Mouse (Mus musculus): ENCODE data around the gene Crtac1.

Gene Crtac1

DNA sequence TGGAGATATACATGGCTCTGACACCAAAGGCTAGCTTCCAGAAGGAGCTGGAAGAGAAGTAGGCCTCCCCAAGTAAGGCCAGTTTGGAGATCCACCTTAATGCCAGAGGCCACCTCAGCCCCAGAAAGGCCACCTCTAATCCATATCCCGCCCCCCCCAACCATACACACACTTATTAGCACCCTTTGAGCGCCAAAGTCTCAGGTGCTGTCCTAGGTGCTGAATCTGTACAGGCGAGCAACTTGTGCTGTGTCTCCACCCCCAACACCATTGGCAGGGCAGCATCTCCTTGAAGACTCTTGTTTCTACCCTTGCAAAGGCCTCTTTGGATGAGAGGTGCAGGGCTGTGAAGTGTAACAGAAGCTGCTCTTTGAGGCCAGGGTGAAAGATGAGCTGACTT lies 6.4 kb downstream of the Crtac1 start:
- in situ Hi-C loops (cut with MboI) = no loop called here

DNA sequence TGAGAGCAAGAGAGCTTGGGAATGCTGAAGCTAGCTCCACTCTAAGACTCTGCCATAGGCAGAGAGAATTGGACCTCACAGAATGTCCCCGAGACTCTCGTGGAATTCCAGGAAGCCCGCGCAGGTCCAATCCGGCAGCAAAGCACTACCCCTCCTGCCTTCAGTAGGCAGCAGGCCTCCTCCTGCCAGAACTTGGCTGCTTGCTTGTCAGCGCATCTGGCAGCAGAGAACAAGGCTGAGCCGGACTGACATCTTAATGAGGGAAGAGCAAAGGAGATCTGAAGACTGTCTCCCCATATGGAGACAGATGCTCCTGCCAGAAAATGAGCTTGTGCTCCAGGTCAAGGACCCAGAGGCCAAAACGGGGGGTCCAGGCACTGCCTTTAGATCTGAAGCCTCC lies 16.5 kb downstream of the Crtac1 start:
- in situ Hi-C loops (cut with MboI) = no loop called here

DNA sequence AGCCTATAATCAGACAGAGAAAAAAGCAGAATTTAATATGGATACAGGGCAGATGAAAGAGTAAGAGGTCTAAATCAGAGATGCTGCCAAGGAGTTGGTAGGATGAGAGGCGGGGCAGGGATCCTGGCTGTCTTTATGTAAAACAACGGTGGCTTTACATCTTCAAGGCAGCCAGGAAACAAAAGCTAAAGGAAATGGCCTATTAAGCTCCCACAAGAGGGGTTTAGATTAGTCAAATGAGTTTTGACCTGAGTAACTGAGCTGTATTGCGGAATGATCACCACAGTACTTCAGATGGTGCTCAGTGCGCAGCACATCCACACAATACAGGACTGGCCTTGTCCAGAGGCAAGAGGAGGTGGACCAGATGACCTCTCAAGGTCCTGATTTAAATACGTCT lies 21.7 kb downstream of the Crtac1 start:
- in situ Hi-C loops (cut with MboI) = no loop called here

DNA sequence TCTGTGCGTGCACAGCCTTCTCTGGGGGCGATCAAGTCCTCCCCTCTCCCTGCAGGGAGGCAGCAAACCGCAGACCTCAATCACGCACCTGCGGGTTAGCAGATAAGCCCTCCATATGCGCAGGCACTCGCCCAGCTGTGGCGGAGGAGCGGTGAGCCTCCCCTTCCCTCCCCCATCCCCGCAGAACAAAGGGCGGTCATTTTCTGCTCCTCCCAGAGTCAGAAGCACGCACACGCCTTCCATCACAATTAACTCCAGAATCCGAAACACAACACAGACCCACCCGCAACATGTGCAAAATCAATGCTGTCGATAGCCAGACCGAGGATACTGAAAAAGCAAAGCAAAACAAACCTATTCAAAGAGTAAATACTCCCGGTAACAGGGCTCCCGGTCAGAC lies 22.4 kb downstream of the Crtac1 start:
- in situ Hi-C loops (cut with MboI) = no loop called here

DNA sequence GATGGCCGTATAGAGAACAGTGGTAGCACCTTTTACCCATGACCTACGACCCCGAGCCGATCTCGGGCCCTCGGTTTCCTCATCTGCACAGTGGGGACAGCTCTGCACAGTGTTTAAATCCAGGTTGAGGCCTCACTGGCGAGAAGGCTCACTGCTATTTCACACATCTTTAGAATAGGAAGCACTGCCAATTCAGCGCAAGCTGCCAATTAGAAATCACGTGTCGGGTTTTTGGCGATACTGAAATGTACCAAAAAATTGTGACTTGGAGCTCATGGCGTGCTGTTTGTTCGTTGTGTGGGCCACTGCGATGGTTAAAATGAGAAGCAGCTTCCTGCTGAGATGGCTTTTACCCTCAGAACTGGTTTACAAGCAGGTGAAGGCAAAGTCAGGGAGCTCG lies 27.2 kb downstream of the Crtac1 start:
- in situ Hi-C loops (cut with MboI) = no loop called here

DNA sequence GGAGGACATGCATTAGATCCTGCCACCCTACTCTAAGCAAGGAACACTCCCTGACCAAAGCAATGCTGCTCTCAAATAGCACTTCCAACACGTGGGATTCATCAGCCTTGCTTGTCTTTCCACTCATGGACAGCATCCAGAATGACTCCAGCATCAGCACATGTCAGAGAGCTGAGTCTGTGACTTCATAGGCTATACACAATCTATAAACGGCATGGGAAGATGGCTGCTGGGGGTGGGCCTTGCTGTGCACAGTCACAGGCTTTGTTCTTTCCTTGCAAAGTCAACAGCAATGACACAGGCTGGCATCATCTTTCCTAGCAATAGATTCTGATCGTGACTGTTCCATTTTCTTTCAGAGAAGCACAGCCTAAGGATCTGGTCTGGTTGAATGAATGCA lies 31.6 kb downstream of the Crtac1 start:
- in situ Hi-C loops (cut with MboI) = no loop called here

DNA sequence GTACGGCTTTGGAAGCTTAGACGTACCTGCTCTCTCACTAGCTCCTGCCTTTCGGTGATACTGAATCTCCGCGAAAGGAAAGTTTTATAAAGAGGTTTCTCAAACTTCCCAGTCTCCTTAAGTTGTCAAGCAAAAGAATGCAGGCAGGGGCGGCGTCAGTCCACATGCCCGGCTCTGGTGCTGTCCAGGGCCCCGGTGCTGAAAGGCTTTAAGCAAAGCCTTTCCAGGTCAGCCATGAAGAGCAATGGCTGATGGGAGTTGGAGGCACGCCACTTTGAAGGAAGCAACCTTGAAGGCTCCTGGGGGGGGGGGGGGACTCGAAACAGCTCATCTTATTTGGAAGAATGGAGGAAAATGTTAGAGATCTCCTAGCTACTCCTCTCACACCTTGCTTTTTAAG lies 34.3 kb downstream of the Crtac1 start:
- in situ Hi-C loops (cut with MboI) = no loop called here

DNA sequence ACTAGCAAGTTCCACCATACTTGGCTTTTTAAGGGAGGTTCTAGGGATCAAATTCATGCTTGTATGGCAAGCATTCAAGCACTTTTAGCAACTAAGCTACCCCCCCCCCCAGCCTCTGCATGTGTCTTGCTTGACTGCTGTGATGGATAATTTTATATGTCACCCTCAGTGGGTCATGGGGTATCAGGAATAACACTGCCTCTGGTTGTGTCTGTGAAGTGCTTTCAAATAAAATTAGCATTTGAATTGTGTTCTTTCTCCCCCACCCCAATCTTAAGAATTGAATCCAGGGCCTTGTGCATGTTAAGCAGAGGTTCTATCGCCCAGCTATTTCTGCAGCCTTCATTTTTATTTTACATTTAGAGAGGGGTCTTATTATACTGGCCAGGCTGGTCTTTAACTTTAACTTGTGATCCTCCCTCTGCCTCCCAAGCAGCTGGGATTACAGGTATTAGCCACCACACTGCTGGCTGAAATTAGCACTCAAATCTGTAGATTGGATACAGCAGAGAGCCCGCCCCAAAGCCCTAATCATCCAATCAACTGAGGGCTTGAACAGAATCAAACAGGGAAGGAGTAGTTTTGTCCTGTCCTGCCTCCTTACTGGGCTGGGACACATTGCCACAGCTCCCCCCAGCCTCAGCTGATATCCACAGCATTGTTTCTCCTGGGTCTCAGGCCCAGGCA lies 36.6 kb downstream of the Crtac1 start:
- in situ Hi-C loops (cut with MboI) = no loop called here

DNA sequence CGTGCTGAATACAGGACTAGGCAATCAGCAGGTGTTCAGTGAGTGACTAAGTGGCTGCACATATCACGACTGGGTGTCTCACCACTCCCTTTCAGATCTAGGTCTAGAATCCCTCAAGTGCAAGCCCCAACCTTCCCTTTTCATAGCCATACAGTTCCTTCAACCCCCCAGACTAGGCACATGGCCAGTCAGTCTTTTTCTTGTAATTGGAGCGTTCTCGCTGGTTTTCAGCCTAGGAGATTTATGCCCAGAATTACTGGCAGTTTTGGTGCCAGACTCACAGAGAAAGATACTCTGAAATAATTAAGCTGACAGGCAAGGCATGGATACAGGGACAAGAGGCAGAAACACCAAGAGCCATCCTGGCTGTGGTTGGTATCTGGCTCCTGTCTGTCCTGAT lies 37.7 kb downstream of the Crtac1 start:
- in situ Hi-C loops (cut with MboI) = no loop called here

DNA sequence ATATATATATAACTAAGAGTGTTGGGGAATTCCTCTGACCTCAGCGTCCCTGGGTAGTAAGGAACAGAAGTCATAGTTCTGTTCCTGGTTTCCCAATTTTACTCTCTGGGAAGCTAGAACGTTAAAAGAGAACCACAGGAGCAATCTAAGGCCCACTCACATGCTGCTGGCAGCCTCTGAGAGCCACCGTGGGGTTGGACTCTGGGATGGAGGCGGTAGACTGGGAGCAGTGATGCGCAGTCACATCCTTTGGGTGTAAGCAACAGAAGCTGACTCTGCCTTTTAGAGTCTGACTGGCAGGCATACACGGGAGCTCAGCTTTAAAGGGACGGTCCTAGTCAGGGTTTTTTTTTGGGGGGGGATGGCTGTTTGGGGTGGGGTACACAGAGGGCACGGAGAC lies 39.5 kb downstream of the Crtac1 start:
- in situ Hi-C loops (cut with MboI) = no loop called here

DNA sequence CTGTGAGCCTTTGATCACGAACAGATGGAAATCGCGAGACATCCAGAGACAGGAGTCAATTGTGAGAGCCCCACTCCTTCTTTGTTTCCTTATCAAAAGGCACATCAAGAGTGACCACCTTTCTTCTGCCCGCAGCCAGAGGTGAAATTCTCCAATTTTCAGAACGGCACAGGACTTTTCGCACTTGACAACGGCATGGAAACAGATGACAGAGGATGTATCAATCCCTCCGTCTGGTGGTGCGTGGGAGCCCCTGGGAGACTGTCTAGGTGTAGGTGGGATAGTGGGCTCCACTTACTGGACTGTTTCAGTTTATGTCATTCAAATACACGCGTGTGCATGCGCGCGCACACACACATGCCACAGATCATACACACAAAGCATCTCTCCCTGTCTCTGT lies 42.0 kb downstream of the Crtac1 start:
- in situ Hi-C loops (cut with MboI) = no loop called here

DNA sequence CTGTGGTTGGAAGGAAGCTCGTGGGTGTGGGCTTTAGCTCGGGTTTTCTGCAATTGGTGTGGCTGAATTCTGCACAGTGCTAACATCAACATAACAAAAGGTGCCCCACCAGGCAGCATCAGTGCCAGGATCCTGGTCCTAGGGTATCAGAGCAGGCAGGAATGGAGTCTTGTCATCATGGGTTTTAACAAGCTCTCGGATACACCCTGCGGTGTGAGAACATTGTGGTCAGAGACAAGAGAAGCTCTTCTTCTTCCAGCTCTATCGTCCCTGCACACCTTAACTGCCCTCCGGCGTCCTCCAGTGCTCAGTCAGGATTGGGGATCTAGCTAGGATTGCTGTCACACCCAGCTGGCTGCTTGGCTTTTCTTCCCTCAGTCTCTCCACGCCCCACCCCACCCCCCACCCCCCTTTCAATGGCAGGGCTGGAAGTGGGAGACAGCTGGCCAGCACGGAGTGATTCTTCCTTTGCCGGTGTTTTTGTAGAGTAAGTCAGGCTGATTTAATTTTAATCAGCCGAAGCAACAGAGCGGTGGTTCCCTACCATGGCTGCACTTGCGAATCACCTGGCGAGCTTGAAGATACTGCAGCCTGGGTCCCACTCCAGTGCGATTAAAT lies 46.5 kb downstream of the Crtac1 start:
- in situ Hi-C loops (cut with MboI) = no loop called here

DNA sequence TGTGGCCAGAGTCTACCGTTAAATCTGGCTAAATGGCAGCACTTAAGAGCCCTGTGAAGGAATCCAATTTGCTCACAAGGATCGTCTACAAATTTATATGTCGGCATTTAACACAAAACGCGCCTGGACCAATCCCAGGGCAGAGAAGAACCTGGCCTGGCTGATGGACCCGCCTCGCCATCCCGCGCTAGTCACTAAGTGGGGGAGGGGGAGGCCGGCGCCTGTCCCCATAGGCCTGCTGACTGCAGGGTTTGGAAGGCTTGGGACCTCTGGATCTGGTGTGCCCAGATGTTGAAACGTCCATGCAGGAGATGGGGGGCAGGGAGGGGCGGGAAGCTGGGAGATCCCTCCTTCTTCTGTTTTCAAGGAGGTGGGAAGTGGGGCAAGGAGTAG lies 50.6 kb downstream of the Crtac1 start:
- in situ Hi-C loops (cut with MboI) = no loop called here

DNA sequence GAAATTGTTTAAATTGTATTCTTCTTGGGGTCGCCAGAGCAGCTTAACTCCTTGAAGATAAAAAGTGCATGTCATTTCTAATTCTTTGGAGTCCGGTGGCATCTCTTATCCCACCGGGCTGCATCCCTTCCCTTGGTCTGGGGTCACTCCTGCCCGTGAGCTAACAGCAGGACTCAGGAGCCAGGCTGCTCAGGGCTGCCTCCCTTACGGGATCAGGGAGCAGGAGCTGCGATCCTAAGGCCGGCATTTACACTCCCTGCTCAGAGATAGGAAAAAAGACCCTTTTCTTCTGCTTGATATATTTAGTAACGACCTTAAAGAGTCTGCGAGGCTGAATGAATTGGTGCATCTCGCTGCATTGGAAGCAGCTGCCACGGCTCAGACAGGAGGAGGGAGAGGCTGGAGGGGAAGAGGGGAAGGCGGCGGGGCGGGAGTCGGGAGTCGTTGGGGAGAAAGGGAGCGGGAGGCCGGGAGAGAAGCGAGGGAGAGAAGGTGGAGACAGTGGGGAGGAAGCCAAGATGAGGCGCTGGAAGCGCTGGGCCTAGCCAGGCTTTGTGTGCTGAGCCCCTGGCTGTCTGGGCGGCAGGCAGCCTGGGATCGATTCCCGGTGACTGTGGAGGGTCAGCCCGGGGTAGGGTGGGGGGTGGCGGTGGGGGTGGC lies 51.1 kb downstream of the Crtac1 start:
- in situ Hi-C loops (cut with MboI) = no loop called here

DNA sequence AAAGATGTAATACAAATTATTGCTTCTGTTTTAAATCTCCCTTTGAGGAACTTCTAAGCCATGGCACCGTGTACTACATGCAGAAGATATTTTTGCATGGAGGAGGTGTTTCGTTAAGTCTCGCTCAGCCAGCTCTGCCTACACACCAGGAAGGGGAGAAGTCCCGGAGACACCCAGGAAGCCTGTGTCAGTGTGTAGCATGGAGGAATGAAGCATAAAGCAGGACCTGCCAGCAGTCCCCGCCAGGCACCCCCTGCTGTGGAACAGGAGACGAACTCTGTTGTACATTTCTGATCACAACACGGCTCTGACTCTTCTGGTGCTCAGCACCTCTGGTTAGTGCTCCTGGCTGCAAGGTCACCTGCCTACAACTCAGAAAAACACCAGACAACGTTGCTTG lies 51.8 kb downstream of the Crtac1 start:
- in situ Hi-C loops (cut with MboI) = no loop called here

DNA sequence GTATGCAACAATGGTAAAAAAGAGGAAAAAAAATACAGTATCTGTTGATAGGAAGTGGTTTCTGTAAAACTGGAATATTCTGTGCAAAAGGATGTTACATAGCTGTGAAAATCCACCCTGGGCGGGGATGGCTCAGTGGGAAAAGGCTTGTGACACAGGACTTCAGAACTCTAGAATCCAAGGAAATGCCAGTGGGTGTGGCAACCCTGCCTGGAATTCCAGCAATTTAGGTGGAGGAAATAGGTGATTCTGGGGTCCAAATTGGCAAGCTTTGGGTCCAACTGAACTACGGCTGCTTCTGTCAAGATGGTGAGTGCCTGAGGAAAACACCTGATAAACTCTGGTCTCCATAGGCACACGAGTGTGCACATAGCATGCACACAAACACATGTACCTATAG lies 54.4 kb downstream of the Crtac1 start:
- in situ Hi-C loops (cut with MboI) = no loop called here

DNA sequence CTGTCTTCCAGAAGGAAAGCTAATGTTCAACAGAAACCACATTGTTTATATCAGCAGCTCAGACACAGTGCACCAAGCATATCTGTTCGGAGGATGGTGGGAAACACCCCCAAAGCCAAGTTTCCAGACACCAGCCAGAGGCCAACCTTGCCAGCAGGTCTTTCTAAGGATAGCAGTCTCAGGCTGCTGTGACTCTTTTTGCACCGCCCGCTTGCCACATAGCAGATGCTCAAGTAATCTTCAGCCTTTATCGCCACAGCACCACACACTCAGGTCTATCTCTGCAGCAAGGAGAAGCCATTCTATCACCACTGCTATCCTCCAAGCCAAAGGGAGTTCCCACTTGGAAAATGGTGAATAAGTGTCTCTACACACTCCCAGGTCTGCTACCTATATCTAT lies 68.0 kb downstream of the Crtac1 start:
- in situ Hi-C loops (cut with MboI) = no loop called here

DNA sequence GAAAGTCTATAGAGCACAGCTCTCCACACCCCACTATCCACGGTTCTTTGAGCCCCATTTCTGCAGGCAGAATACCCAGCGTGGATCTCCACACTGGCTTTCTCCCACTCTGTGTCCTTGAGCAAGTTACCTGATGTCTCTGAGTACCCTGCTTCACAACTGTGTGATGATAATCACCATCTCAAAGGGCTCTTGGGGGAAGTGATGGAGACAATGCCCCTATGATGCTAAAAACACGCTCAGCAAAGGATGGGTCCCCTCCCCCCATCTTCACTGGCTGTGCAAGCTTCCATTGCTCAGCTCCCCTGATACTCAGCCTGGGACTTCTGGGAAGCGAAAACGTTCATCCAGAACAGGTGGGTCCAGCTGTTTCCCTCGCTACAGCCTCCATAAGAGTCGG lies 73.2 kb downstream of the Crtac1 start:
- in situ Hi-C loops (cut with MboI) = no loop called here

DNA sequence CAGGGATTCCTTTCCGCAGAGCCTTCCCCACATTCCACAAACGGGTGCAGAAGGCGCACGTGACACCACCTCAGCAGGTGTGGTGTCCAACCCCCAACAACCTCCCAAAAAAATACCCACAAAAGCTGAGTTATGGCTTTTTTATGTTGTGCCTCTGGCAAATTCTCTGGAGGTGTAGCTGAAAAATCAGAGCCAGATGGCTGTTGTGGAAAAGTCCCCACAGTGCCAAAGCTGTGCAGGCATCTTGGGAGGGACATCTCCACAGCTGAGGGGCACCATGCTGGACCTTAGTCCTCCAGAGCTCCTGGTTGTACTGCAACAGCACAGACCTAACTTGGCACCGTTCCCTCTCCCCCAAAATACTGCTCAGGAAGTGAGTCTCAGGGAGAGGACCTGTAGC lies 74.7 kb downstream of the Crtac1 start:
- in situ Hi-C loops (cut with MboI) = no loop called here

DNA sequence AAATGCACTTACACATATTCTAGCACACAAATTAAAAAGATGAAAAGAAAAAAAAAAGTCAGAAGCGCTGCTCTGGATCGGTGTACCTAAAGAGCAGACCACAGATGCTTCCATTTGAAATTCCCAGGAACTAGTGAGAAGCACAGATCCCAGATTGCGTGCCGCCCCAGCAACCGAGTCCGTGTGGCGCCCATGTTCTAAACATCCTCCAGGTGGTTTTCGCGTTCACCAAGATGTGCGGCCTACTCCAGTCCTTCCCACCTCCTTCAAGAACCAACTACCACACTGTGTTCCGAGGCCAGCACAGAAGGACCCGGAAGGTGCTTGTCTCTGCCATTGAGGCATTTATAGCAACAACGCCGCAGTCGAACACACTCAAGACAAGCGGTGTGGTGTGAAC lies 76.1 kb downstream of the Crtac1 start:
- in situ Hi-C loops (cut with MboI) = no loop called here

DNA sequence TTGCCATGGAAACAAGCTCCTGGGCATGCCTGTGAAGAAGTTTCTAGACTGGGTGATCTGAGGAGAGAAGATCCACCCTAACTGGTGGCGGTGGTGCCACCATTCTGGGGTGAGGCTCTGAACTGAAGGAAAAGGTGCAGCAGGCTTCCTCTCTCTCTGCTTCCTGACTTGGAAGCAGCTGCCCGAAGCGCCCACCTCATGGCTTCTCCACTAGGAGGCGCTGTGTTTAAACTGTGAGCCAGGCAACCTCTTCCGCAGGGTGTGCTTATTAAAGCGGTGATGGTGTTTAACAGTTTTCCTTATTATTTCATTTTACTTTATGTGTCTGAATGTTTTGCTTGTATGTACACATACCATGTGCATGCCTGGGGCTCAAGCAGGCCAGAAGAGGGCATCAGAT lies 90.4 kb downstream of the Crtac1 start:
- in situ Hi-C loops (cut with MboI) = no loop called here

DNA sequence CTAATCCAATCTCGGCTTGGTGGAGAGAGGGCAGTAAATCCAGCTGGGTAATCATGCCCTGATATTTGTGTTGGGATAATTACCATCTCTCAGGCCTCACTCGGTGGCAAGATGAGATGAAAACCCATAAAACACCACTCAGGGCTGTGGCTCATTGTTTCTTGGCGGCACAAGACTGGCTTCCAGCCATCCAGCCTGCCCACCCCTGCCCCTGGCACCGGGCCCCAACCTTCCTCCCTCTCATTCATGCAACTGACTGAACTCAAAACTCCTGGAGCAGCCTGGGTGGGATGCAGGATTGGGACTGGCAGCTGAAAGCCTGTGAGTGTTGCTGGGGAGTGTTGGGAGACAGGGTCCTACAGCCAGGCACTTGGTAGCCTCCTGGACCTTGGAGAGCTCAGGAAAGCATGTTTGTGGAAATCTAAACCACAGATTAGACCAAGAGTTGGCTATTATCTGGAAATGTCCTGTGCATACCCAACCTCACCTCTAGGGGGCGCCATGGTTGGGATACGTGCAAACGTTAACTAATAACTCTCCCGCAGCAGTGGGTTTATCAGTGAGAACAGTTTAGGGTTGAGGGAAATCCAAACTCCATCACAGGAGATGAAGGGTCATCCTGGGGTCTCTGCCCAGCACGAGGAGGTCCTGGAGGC lies 99.4 kb downstream of the Crtac1 start:
- in situ Hi-C loops (cut with MboI) = no loop called here

DNA sequence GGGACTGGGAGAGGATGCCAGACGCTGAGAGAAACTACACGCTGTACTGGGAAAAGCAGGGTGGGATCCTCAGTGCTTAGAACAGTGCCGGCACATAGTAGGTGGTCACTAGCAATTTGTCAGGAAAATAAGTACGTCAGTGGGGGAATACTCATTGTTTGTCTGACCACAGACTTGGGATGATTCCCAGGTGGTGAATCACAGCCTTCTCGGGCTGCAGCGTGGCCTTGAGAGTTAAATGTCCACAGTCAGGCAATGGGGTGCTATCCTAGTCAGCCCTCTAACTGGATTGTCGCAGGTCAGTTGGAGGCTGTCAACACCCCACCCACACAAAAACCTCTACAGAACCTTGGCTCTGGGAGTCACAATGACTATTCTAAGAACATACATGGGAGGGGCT lies 100.1 kb downstream of the Crtac1 start:
- in situ Hi-C loops (cut with MboI) = no loop called here
